Mouse (Mus musculus): ENCODE measurements around the gene Cinp. TPM values are rescaled to one million over a fixed set of nuclear protein-coding genes. Genes with fewer than 3 reads are reported as not detected.
A peak's percentile ranks its signal among the peaks of the same experiment; 100 is the strongest.

The Cinp gene
- total RNA-seq (2022), result 10 to 100 TPM; 22.3 to 24.5 (median 22.8) TPM

- peak; percentile 91 to 96 for DNase-seq (ENCODE audit: low spot score in 2 of 2)
Measured at GRCm38 (mm10) chr12:110889036-110890020, at the start of gene Cinp, which contains the start of gene Tecpr2. Gene Cinp (minus strand): TSS chr12:110889145. Gene Tecpr2 (plus strand): TSS chr12:110889264.

GRCm38 (mm10) chr12:110937496-110937895 lies 48.6 kb upstream of the Cinp start:
- DNase-seq (ENCODE audit: low spot score in 2 of 2), result no peak

DNA sequence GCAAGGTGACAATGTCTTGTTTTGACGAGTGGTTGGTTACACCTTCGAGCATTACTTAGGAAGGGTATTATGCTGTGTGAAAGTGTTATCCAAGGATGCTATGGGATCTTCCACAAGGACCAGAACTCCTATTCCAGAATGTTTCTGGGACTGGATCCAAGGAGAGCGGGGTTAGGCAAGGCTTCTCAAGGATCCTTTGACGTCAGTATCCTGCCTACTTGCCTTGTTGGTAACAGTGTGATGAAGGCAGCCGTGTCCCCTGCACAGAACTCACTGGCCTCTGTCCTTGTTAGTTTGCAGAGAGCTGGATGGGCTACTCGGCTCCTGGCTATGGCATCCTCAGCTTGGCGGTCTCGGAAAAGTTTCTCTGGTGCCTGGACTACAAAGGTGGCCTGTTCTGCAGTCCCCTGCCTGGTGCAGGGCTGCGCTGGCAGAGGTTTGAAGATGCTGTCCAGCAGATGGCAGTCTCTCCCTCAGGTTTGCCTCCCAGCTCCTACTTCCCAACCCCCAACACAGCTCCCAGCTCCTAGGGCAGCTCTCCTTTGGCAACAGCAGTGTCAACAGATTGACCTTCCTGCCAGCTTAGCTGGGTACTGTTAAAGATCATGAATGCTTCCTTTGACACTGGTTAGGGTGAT lies 47.2 kb upstream of the Cinp start:
- peak; percentile 74 to 75 for DNase-seq (ENCODE audit: low spot score in 2 of 2)

DNA sequence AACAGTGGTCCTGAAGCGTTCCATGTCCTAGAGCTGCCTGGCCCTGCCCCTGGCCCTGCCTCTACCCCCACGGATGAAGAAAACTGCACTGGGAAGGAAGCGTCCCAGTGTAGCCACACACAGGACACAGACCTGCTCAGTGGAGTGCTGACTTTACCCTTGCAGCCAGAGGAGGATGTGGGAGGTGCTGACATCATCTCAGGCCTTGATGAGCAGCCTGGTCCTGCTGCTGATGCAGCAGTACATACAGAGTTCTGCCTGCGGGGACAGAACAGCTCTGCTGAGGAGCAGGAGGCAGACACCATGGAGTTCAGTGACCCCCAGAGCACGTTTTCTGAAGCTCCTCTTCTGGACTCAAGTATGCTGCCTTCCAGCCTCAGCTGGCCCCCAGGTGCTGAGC lies 43.9 kb upstream of the Cinp start:
- DNase-seq (ENCODE audit: low spot score in 2 of 2), result no peak

GRCm38 (mm10) chr12:110921572-110921971 lies 32.6 kb upstream of the Cinp start:
- DNase-seq (ENCODE audit: low spot score in 2 of 2), result no peak

- DNase-seq (ENCODE audit: low spot score in 2 of 2), result no peak
Measured at GRCm38 (mm10) chr12:110920254-110920653, 31.3 kb upstream of the Cinp start.

DNA sequence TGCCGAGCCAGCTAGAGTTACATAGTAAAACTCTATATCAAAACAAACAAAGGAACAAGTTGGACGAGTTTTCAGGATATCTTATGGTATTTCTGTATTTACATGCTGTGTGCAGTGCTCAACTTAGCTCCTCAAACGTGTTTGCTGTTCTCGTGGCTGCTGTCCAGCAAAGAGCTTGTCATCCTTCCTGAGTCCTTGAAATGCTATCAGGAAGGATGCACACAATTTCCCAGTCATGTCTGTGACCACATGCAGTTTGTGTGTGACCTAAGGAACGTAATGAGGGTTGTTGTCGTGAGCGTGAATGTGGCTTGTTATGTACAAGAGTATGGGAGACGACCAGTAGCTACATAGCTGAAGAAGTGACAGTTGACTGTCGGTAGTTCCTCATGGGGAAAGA lies 26.8 kb upstream of the Cinp start:
- no peak for DNase-seq (ENCODE audit: low spot score in 2 of 2)

DNA sequence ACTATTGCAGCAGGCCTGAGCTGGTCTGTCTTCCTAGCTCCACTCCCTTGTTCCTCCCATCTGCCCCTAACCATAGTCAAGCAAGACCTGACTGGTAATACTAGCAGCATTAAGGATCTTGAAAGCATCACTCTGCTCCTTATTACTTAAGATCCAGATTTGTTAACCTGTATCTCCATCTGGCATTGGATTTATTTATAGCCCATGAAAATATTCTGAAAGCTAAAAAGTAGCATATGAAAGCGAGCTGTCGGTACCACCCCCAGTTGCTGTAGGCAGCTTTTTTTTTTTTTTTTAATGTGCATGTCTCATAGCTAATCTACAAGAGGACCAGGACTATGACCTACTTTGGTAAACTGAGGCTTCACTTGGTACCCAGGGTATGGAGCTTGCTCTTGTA lies 21.0 kb upstream of the Cinp start:
- DNase-seq (ENCODE audit: low spot score in 2 of 2), result no peak

- no peak for DNase-seq (ENCODE audit: low spot score in 2 of 2)
Measured at GRCm38 (mm10) chr12:110907845-110908244, 18.9 kb upstream of the Cinp start.

DNA sequence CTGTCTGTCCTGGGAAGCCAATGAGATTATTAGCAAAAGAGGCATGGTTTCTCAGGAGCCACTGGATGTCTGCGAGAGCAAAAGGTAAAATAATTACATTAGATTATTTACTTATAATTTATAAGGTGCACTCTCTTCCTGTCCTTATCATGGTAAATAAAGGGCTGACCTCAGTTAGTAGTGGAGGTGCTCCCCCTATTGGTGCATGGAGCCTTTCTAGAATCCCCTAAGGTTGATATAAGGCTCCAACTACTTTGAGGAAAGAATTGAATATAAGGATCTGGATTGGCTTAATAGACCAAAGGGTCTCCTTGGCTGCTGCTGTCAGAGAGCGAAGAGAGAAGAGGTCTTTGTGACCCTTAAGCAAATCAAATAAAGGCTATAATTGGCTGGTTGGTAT lies 14.6 kb upstream of the Cinp start:
- no peak for DNase-seq (ENCODE audit: low spot score in 2 of 2)

DNA sequence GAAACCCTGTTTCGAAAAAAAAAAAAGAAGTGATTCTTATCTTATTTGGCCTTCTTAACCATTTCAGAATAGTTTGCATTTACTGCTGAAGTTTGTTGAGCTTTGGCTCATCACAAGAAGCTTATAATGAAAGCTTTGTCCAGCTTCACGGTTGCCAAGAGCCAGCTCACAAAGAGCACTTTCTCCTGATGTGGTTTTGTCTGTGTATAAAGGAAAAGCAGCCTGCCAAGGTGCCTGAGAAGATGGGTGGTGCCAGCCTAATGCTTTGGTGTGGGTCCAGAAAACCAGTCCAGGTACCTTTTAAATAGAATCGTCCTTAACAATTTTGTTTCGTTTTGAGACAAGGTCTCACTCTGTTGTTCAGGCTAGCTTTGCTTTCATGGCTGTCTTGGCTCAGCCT lies 13.2 kb upstream of the Cinp start:
- no peak for DNase-seq (ENCODE audit: low spot score in 2 of 2)

DNA sequence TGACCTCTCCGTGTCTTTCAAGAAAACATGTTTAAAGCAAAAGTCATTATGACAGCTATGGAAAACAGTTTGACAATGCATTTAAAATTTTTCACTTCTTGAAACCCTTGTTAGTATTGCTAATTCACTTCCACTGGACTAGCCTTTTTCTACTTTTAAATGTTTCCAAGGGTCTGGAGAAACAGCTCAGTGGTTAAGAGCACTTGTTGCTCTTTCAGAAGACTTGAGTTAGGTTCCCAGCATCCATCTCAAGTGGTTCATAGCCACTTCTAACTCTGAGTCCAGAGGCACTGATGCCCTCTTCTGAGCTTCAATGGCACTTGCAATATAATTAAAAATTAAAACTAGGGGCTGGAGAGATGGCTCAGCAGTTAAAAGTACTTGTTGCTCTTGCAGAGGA lies 2.9 kb upstream of the Cinp start:
- no peak for DNase-seq (ENCODE audit: low spot score in 2 of 2)

GRCm38 (mm10) chr12:110888606-110889005 lies 339 bp downstream of the Cinp start:
- no peak for DNase-seq (ENCODE audit: low spot score in 2 of 2)

GRCm38 (mm10) chr12:110888106-110888505 lies 839 bp downstream of the Cinp start:
- no peak for DNase-seq (ENCODE audit: low spot score in 2 of 2)

DNA sequence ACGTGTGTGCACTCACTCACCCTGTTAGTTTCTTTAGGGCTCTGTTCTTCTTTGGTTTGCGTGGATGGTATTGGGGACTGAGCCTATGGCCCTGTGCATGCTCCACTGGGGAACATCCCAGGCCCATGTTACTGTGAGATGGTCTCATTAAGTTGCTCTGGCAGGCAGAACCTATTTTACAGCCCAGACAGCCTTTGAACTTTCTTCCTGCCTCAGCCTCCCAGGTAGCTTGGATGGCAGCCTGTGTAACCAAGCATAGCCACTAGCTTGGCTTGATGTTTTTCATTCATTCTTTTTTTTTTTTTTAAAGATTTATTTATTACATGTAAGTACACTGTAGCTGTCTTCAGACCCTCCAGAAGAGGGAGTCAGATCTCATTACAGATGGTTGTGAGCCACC lies 3.7 kb downstream of the Cinp start:
- DNase-seq (ENCODE audit: low spot score in 2 of 2), result no peak

- DNase-seq (ENCODE audit: low spot score in 2 of 2), result no peak
Measured at GRCm38 (mm10) chr12:110882291-110882690, 6.7 kb downstream of the Cinp start.

DNA sequence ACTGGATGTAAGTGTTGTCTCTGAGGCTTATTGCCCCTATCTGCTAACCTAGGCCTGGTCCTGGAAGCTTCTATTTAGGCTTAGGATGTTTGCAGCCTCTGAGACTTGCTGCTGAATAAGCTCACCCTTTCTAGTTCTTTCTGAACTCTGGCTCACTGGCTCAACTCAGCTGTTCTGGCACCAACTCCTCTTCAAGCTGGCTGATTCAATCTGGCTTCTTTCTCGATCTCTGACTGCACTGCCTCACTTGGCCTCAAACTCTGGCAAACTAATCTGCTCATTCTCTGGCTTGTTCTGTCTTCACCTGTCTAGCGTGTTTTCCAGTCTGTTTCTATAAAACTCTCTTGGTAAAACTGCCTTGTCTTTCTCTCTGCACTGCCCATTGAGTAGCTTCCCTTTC lies 13.6 kb downstream of the Cinp start:
- DNase-seq (ENCODE audit: low spot score in 2 of 2), result no peak

DNA sequence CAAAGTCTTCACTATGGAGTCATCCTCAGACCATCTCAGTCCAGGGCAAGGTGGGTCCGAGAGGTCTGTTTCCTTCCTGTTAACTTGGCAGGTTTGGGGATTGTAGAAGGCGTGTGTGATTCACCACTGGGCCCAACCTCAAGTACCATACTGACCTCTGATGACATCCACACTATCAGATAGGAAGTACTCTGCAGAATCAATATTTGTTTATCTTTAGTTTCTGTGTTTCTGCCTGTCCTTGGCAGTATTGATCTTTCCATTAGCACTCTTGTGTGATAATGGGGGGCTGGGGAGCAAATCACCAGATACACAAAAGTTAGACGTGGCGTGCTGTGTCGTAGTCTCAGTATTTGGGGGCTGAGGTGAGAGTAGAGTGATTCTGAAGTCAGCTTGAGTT lies 17.7 kb downstream of the Cinp start:
- DNase-seq (ENCODE audit: low spot score in 2 of 2), result no peak

DNA sequence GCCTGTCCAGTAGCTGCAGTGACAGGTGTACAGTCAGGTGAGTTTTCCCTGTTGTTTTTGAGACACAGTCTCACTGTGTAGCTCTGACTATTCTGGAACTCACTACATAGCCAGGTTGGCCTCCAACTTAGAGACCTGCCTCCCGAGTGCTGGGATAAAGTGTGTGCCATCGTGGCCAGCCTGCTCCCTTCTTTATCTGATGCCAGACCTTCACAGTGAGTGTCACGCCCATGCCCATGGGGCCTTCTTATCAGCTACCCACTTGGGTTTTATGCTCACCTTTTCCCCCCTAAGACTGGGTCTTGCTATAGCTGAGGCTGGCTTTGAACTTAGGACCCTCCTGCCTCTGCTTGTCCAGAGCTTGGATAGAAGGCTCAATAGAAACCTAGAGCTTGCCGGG lies 18.8 kb downstream of the Cinp start:
- no peak for DNase-seq (ENCODE audit: low spot score in 2 of 2)

DNA sequence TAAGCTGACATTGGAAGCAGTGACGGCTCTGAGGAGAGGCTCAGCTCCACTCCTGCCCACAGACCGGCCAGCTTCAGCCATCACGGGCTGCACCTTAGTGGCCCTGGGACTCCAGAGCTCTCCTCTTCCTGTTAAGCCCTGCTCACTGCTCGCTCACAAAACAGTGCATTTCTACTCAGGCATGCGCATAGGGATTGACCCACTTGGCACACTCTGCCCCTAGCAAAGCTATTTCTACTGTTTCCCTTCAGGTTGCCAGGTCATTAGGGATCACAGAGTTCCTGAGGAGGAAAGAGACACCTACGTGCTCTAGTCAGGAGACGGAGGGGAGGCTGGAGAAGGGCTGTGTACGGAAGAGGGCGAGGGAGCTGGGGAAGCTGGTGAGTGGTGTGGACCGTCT lies 23.0 kb downstream of the Cinp start:
- no peak for DNase-seq (ENCODE audit: low spot score in 2 of 2)

DNA sequence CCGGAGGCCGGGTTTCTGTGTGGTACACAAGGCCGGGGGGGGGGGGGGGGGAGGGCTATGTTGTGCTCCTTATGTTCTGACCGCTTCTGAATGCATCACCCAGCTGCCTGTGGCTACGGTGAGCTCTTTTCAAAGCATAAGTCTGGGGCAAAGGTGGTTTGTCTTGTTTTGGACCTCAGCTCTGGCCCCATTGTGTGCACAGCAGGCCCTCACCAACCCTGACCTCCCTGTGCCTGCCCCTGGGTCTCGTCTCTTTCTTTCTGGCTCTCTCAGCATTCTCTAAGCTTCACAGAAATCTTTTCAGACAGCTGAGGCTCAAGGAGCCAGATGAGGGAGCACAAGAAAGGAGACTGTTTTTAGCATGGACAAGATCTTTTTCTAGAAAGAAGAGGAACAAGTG lies 23.4 kb downstream of the Cinp start:
- DNase-seq (ENCODE audit: low spot score in 2 of 2), result no peak

- no peak for DNase-seq (ENCODE audit: low spot score in 2 of 2)
Measured at GRCm38 (mm10) chr12:110864008-110864407, 24.9 kb downstream of the Cinp start.

- no peak for DNase-seq (ENCODE audit: low spot score in 2 of 2)
Measured at GRCm38 (mm10) chr12:110861256-110861655, 27.7 kb downstream of the Cinp start.
